Mouse (Mus musculus) kidney, embryonic 14.5 days (tissue): Measurements from ENCODE around the gene Cd2bp2. TPM values are rescaled to one million over a fixed set of nuclear protein-coding genes. Genes with fewer than 3 reads are reported as not detected.

Experiments
- ATAC-seq: fragments of 200-750 bp; cut with Nextera tagmentation; 2 replicates; pipeline ENCODE4 v1.8.0; 2017; ENCODE audit warnings: moderate number of reproducible peaks, mild to moderate bottlenecking, moderate TSS enrichment, moderate library complexity; ENCODE audit not compliant: low FRiP score, low TSS enrichment
- H3K27ac ChIP-seq: fragments of 300-500 bp; sonication (generic); 2 replicates; pipeline ENCODE4 v1.5.1; 2014; ENCODE audit warnings: low read depth, mild to moderate bottlenecking, low read length, moderate library complexity, mixed read lengths
- H3K27me3 ChIP-seq: fragments of 300-500 bp; sonication (generic); 2 replicates; pipeline ENCODE4 v1.6.1; 2014; ENCODE audit warnings: mild to moderate bottlenecking, low read length; ENCODE audit not compliant: control insufficient read depth, insufficient read depth
- H3K36me3 ChIP-seq: fragments of 300-500 bp; sonication (generic); 2 replicates; pipeline ENCODE4 v1.6.1; 2014; ENCODE audit warnings: low read length, mixed read lengths; ENCODE audit not compliant: control insufficient read depth, insufficient read depth
- H3K4me1 ChIP-seq: fragments of 300-500 bp; sonication (generic); 2 replicates; pipeline ENCODE4 v1.6.1; 2014; ENCODE audit warnings: low read length, mixed read lengths; ENCODE audit not compliant: control insufficient read depth, insufficient read depth
- H3K4me2 ChIP-seq: fragments of 300-500 bp; sonication (generic); replicated peaks from 2 replicates; pipeline ENCODE4 v1.6.1; 2014; ENCODE audit warnings: low read depth, mild to moderate bottlenecking, low read length
- H3K4me3 ChIP-seq: fragments of 300-500 bp; sonication (generic); 2 replicates; pipeline ENCODE4 v1.5.1; 2014; ENCODE audit warnings: mild to moderate bottlenecking, low read length
- H3K9ac ChIP-seq: fragments of 300-500 bp; sonication (generic); 2 replicates; pipeline ENCODE4 v1.6.1; 2014; ENCODE audit warnings: low read depth, mild to moderate bottlenecking, low read length, moderate library complexity
- H3K9me3 ChIP-seq: fragments of 300-500 bp; sonication (generic); 2 replicates; pipeline ENCODE4 v1.6.1; 2016; ENCODE audit warnings: low read length; ENCODE audit not compliant: control insufficient read depth
- WGBS: fragments of 180-500 bp; shearing (Covaris S2); extraction: QIAGEN DNeasy Blood & Tissue Kit; methylation state at CpG from one replicate; pipeline ENCODE4 v1.1.7; 2014; 5-methylcytosine and 5-hydroxymethylcytosine counted together
- polyA plus RNA-seq: library from polyadenylated mRNA; unstranded; fragments of >200 nt; fragmentation: Nextera tagmentation; extraction: Ambion mirVana; gene quantifications from 2 replicates; pipeline ENCODE4 v1.2.1, GENCODE M21; 2014

Gene Cd2bp2
- 41.0 and 57.6 TPM in 2 replicates for polyA plus RNA-seq

DNA sequence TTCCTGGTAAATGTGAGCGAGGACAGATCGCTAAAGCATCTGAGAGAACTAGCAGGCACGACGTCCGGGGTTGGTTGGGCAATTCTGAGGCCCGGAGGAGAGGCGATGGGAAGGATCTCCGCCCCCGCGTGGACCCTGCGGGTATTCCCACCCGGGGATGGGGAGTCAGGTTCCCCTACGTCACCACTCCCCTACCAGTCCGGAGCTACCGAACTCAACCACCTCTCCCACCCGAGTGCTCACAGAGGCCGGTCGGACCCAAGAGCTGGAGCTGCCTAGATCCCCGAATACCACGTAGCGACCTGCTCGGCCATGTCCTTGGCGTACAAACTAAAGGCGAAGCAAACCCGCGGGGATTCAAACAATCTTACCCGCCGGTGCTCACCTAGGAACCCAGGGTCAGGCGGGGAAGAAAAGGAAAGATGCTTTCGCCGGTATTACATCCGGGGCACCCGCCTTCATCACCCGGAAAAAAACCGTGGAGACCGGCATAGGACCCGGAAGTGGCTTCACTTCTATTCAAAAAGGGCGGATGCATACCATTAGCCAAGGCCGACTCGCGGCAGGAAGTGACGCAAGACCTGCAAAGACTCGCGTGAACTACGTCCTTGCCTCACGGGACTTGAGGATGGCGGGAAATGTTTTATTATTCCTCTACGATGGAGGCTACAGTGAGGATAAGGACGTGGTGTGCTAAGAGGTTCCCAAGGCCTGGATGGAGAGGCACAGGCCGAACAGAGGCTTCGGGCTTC is at the start of gene Cd2bp2:
Gene Cd2bp2, minus strand, starts transcription at position 507 of the 752 bp plus-strand sequence.
- peak within 1 kb of the TSS; percentile 69 for H3K9ac ChIP-seq
- H3K27ac ChIP-seq, result peak within 1 kb of the TSS; percentile 89
- WGBS, result under 1% methylated on average over 51 of the region's 51 CpGs
- H3K9me3 ChIP-seq, result no peaks in the 10 kb centered on the region
- peak within 1 kb of the TSS; percentile 62 for H3K4me3 ChIP-seq
- no peaks in the 10 kb centered on the region for H3K27me3 ChIP-seq
- H3K36me3 ChIP-seq, result peaks cover 64% of the 10 kb centered on the region
- H3K4me1 ChIP-seq, result peaks cover 9% of the 10 kb centered on the region
- peak; percentile 96 for ATAC-seq
- peak within 1 kb of the TSS; percentile 64 for H3K4me2 ChIP-seq

DNA sequence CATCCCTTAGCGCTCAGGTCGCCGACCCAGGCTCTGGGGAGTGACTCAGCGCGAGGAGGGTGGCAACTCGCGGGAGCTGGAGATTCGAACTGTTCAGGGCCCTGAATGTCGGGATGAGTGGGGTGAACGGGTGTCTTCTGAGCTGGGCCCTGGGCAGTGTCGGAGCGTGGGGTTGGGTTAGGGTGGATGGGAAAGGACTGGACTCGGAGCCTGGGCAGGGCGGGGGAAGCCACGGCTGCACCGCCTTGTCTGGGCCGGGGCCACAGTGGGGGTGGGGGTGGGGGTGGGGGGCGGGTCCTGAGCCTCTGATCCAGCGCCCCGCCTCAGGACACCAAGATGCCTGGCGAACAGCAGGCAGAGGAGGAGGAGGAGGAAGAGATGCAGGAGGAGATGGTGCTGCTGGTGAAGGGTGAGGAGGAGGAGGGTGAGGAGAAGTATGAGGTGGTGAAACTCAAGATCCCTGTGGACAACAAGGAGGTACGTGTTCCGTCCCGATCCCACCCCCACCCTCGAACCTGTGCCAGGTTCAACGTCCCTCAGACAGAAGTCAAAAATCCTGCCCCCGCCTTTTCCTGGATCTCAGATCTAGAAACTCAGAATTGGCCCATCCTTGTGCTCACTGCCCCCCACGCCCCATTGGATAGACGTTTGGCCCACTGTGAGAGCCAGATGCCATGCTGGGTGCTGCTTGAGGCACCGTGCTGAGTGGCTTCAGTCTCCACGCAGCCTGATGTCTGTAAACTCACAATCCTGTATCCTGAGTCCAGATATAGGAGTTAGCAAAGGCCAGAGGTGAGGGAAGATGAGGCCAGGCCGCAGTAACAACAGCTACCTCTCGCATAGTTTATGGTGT is 49.0 kb upstream of the Cd2bp2 start:
- H3K9me3 ChIP-seq, result no peaks in the 10 kb centered on the region
- H3K4me3 ChIP-seq, result peak overlapping the region; percentile 93
- peaks cover 18% of the 10 kb centered on the region; the same call in 1 of the 2 replicates for H3K4me1 ChIP-seq
- no peaks in the 10 kb centered on the region for H3K27me3 ChIP-seq
- WGBS, result 9% methylated on average over 31 of the region's 33 CpGs
- H3K4me2 ChIP-seq, result peak overlapping the region; percentile 74
- peak overlapping the region; percentile 94 for H3K9ac ChIP-seq
- ATAC-seq, result peak; percentile 81
- H3K27ac ChIP-seq, result peak overlapping the region; percentile 89
- H3K36me3 ChIP-seq, result peaks cover 20% of the 10 kb centered on the region

DNA sequence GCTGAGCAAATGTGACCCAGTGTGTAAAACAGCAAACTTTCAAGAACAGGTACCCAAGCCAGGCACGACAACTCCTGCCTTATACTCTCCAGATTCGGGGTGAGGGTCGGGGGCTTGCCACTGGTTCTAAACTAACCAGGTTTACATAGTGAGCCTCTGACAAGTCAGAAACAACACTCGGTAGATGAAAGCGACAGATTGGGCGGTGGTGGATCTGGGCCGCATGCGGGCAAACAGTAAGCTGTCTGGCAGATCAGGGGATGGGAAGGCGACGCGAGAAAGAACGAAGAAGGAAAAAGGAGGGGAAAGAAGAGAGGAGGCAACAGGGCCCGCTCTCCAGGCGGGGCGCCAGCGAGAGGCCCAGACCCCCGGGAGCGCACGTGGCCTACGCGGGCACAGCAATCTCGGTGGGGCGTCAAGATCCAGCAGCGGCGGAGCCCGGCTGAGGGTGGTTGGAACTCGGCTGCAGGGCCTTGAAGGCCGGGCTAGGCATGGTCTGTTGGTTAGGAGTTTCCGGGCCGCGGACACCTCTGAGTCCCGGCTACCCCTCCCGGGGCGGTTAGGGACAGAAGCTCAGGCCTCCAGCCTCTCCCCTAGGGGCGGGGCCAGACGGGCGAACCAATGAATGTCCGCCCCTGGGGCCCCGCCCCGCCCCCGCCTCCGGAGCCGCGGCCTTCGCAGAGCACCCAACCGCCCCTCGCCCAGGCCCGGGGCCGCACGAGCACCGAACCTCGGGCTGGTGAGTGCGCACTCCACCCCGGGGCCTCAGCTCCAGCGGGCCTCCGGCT is 48.2 kb upstream of the Cd2bp2 start, which contains the start of gene Zfp771:
Gene Zfp771, plus strand, starts transcription at position 405 of the 788 bp plus-strand sequence.
- WGBS, result under 1% methylated on average over 45 of the region's 56 CpGs
- Histone ChIP-seq H3K36me3 (peaks cover 16% of the 10 kb centered on the region), H3K4me2 (peak within 1 kb of the TSS; percentile 74), H3K9ac (peak within 1 kb of the TSS; percentile 94), H3K9me3 (no peaks in the 10 kb centered on the region), H3K27ac (peak within 1 kb of the TSS; percentile 89), H3K4me3 (peak within 1 kb of the TSS; percentile 93), H3K27me3 (no peaks in the 10 kb centered on the region), H3K4me1 (peaks cover 18% of the 10 kb centered on the region; the same call in 1 of the 2 replicates)
- peak; percentile 98 for ATAC-seq

DNA sequence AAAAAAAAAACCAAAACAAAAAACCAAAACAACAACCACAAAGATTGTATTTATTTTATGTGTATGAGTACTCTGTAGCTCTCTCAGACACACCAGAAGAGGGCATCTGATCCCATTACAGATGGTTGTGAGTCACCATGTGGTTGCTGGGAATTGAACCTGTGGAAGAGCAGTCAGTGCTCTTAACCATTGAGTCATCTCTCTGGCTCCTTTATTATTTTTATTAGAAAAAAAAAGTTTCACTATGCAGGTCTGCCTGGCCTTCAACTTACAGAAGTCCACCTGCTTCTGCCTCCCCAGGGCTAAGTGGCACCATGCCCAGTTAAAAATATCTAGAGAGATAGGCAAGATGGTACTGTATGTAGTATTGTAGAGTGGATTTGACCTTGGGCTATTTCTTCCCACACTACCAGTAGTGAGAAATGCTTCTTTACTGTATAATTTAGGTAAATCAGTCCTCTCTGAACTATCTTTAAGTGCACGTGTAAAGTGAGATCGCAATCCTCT is 47.6 kb upstream of the Cd2bp2 start:
- peaks cover 18% of the 10 kb centered on the region; the same call in 1 of the 2 replicates for H3K4me1 ChIP-seq
- peak overlapping the region; percentile 94; the same call in 1 of the 2 replicates for H3K9ac ChIP-seq

DNA sequence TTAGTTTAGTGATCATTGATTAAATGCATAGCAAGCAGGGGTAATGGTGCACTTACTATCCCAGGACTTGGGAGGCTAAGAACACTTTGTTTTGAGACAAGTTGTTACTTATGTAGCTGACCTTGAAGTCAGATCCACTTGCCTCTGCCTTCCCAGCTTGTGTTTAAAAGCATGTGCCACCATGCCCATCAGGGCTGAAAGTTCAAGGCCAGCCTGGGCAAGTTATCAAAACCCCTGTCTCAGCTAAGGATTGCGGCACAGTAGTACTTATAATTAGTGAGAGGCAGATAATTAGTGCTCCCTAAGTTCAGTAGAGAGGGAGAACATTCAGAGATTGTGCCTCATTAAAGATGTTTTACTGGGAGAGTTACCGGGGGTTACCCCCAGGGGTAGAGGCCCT is 38.9 kb upstream of the Cd2bp2 start:
- H3K9ac ChIP-seq, result no peak overlapping the region
- H3K27ac ChIP-seq, result no peak overlapping the region
- H3K27me3 ChIP-seq, result no peaks in the 10 kb centered on the region
- H3K4me3 ChIP-seq, result no peak overlapping the region; the same call in 1 of the 2 replicates
- H3K36me3 ChIP-seq, result peaks cover 48% of the 10 kb centered on the region
- ATAC-seq, result no peak
- peak overlapping the region; percentile 67; the same call in 1 of the 2 replicates for H3K4me2 ChIP-seq
- H3K4me1 ChIP-seq, result peaks cover 13% of the 10 kb centered on the region
- 98% methylated on average over 2 of the region's 2 CpGs for WGBS
- no peaks in the 10 kb centered on the region for H3K9me3 ChIP-seq

More for the DNA sequence above, 47.6 kb upstream of the Cd2bp2 start:
- Histone ChIP-seq H3K4me3 (peak overlapping the region; percentile 93; the same call in 1 of the 2 replicates), H3K36me3 (peaks cover 17% of the 10 kb centered on the region), H3K9me3 (no peaks in the 10 kb centered on the region), H3K27me3 (no peaks in the 10 kb centered on the region), H3K4me2 (peak overlapping the region; percentile 74), H3K27ac (peak overlapping the region; percentile 89)
- ATAC-seq, result no peak
- 37% methylated on average over 2 of the region's 2 CpGs for WGBS

DNA sequence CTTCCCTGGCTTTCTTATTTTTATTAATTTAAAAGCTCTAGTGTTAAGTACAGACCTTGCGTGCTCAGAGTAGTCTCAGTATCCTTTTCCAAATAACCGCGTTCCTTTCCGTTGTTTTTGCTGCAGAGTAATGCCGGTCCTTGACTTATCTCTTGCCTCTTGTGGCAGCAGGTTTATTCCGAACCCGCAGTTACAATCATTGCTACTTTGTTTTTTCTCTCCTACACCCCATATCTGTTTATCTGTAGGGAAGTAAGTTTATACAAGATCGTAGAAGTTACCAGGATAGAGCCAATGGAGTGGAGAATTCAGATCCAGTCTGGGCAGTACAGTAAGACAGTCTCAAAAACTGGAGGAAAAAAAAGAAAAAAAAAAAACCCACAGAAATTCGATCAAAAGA is 37.9 kb upstream of the Cd2bp2 start:
- peaks cover 13% of the 10 kb centered on the region for H3K4me1 ChIP-seq
- H3K27me3 ChIP-seq, result no peaks in the 10 kb centered on the region
- H3K9me3 ChIP-seq, result no peaks in the 10 kb centered on the region
- H3K9ac ChIP-seq, result peak overlapping the region; percentile 74
- H3K4me2 ChIP-seq, result peak overlapping the region; percentile 67
- H3K36me3 ChIP-seq, result peaks cover 57% of the 10 kb centered on the region
- WGBS, result 4% methylated on average over 9 of the region's 9 CpGs
- peak overlapping the region; percentile 99 for H3K27ac ChIP-seq
- no peak for ATAC-seq
- H3K4me3 ChIP-seq, result peak overlapping the region; percentile 95

DNA sequence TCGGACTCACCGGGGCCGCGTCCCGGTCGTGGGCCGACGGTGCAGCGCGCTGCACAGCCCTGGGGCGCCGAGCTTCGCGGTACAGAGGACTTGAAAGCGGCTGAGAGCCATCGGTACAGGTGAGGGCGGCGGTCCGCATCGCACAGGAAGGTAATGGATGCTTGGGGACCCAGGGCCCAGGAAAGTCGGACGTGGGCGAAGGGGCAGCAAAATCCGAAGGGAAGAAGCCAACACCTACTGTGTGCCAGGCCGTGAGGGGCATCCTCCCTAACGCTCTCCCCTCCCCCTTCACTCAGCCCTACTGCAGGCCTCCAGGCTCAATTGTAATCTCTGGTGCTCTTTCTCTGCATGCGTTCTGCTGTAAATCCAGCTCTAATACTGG is 37.5 kb upstream of the Cd2bp2 start:
- peak overlapping the region; percentile 74 for H3K9ac ChIP-seq
- peak overlapping the region; percentile 67 for H3K4me2 ChIP-seq
- WGBS, result under 1% methylated on average over 27 of the region's 27 CpGs
- peaks cover 13% of the 10 kb centered on the region for H3K4me1 ChIP-seq
- H3K36me3 ChIP-seq, result peaks cover 53% of the 10 kb centered on the region
- no peaks in the 10 kb centered on the region for H3K9me3 ChIP-seq
- ATAC-seq, result peak; percentile 54; the same call in 1 of the 2 replicates
- peak overlapping the region; percentile 95 for H3K4me3 ChIP-seq
- no peaks in the 10 kb centered on the region for H3K27me3 ChIP-seq
- H3K27ac ChIP-seq, result peak overlapping the region; percentile 99
